Mouse (Mus musculus) intestine, embryonic 14.5 days (tissue): ENCODE data around the gene Best3. TPM values are rescaled to one million over a fixed set of nuclear protein-coding genes. Genes with fewer than 3 reads are reported as not detected.

Source experiments
- ATAC-seq: fragments of 200-750 bp; cut with Nextera tagmentation; replicated peaks from 2 replicates; pipeline ENCODE4 v1.8.0; 2017; ENCODE audit warnings: low read depth, moderate number of reproducible peaks, moderate TSS enrichment, moderate library complexity; ENCODE audit not compliant: low FRiP score, low TSS enrichment
- DNase-seq: peaks from one replicate; pipeline ENCODE4 v3.0.0-alpha.2; 2018; ENCODE audit warnings: low spot score
- H3K27ac ChIP-seq: fragments of 300-500 bp; sonication (generic); 2 replicates; pipeline ENCODE4 v1.5.1; 2014; ENCODE audit warnings: low read depth, mild to moderate bottlenecking, control low read depth
- H3K27me3 ChIP-seq: fragments of 300-500 bp; sonication (generic); replicated peaks from 2 replicates; pipeline ENCODE4 v1.6.1; 2014; ENCODE audit warnings: low read length, control low read depth; ENCODE audit not compliant: control insufficient read depth, insufficient read depth
- H3K36me3 ChIP-seq: fragments of 300-500 bp; sonication (generic); 2 replicates; pipeline ENCODE4 v1.6.1; 2014; ENCODE audit warnings: low read length, control low read depth; ENCODE audit not compliant: control insufficient read depth, insufficient read depth
- H3K4me1 ChIP-seq: fragments of 300-500 bp; sonication (generic); replicated peaks from 2 replicates; pipeline ENCODE4 v1.6.1; 2014; ENCODE audit warnings: low read length, control low read depth, mixed read lengths; ENCODE audit not compliant: control insufficient read depth, insufficient read depth
- H3K4me2 ChIP-seq: fragments of 300-500 bp; sonication (generic); 2 replicates; pipeline ENCODE4 v1.6.1; 2014; ENCODE audit warnings: low read length
- H3K4me3 ChIP-seq: fragments of 300-500 bp; sonication (generic); 2 replicates; pipeline ENCODE4 v1.5.1; 2014; ENCODE audit warnings: low read depth, low read length, control low read depth, mixed read lengths
- H3K9ac ChIP-seq: fragments of 300-500 bp; sonication (generic); 2 replicates; pipeline ENCODE4 v1.6.1; 2014; ENCODE audit warnings: mild to moderate bottlenecking, low read length
- H3K9me3 ChIP-seq: fragments of 300-500 bp; sonication (generic); 2 replicates; pipeline ENCODE4 v1.6.1; 2016; ENCODE audit warnings: low read length, control low read depth; ENCODE audit not compliant: control insufficient read depth
- WGBS: fragments of 180-500 bp; shearing (Covaris S2); extraction: QIAGEN DNeasy Blood & Tissue Kit; methylation state at CpG from one replicate; pipeline ENCODE4 v1.1.7; 2014; 5-methylcytosine and 5-hydroxymethylcytosine counted together
- polyA plus RNA-seq: library from polyadenylated mRNA; unstranded; fragments of >200 nt; fragmentation: Nextera tagmentation; extraction: Ambion mirVana; gene quantifications from 2 replicates; pipeline ENCODE4 v1.2.1, GENCODE M21; 2014

The Best3 gene
- polyA plus RNA-seq, 1 experiment from 2014 or later = 0.07 TPM

GRCm38 (mm10) chr10:116968741-116969140 lies 17.4 kb upstream of the Best3 start:
- 89% methylated on average over 4 of the region's 4 CpGs for WGBS
- DNase-seq (no peak), ATAC-seq (no peak)
- Histone ChIP-seq H3K27ac (no peak overlapping the region), H3K4me2 (no peak overlapping the region), H3K27me3 (no peaks in the 10 kb centered on the region), H3K9ac (no peak overlapping the region), H3K4me1 (no peaks in the 10 kb centered on the region), H3K4me3 (no peak overlapping the region), H3K36me3 (no peaks in the 10 kb centered on the region), H3K9me3 (no peaks in the 10 kb centered on the region)

- Histone ChIP-seq H3K4me2 (no peak within 1 kb of the TSS), H3K4me3 (no peak within 1 kb of the TSS), H3K9ac (no peak within 1 kb of the TSS), H3K27me3 (no peaks in the 10 kb centered on the region), H3K9me3 (no peaks in the 10 kb centered on the region), H3K4me1 (no peaks in the 10 kb centered on the region), H3K27ac (no peak within 1 kb of the TSS), H3K36me3 (no peaks in the 10 kb centered on the region)
- DNase-seq = no peak
- WGBS = 96% methylated on average over 6 of the region's 6 CpGs
- ATAC-seq = no peak
Observed at GRCm38 (mm10) chr10:116972509-116972908, 13.6 kb upstream of the Best3 start, which contains the start of gene Gm10271. Gm10271 (minus strand) TSS chr10:116972609.

- Histone ChIP-seq H3K27me3 (no peaks in the 10 kb centered on the region), H3K9me3 (no peaks in the 10 kb centered on the region), H3K9ac (no peak overlapping the region), H3K4me1 (no peaks in the 10 kb centered on the region), H3K4me2 (no peak overlapping the region), H3K36me3 (no peaks in the 10 kb centered on the region), H3K4me3 (no peak overlapping the region), H3K27ac (no peak overlapping the region)
- WGBS = 22% methylated on average over 4 of the region's 4 CpGs
- DNase-seq (no peak), ATAC-seq (no peak)
Observed at GRCm38 (mm10) chr10:116977455-116977854, 8.7 kb upstream of the Best3 start.

- Histone ChIP-seq H3K4me2 (no peak overlapping the region), H3K27me3 (no peaks in the 10 kb centered on the region), H3K36me3 (no peaks in the 10 kb centered on the region), H3K9ac (no peak overlapping the region), H3K27ac (no peak overlapping the region), H3K4me1 (no peaks in the 10 kb centered on the region), H3K4me3 (no peak overlapping the region), H3K9me3 (no peaks in the 10 kb centered on the region)
- WGBS = 77% methylated on average over 2 of the region's 2 CpGs
- DNase-seq (no peak), ATAC-seq (no peak)
Observed at GRCm38 (mm10) chr10:116977858-116978257, 8.3 kb upstream of the Best3 start.

GRCm38 (mm10) chr10:116978841-116979240 lies 7.3 kb upstream of the Best3 start:
- no peak overlapping the region for H3K9ac ChIP-seq
- H3K27ac ChIP-seq = no peak overlapping the region
- no peaks in the 10 kb centered on the region for H3K27me3 ChIP-seq
- H3K36me3 ChIP-seq = no peaks in the 10 kb centered on the region
- 91% methylated on average over 9 of the region's 9 CpGs for WGBS
- no peaks in the 10 kb centered on the region for H3K4me1 ChIP-seq
- ATAC-seq = no peak
- H3K9me3 ChIP-seq = no peaks in the 10 kb centered on the region
- H3K4me3 ChIP-seq = no peak overlapping the region
- no peak overlapping the region for H3K4me2 ChIP-seq
- DNase-seq = no peak

GRCm38 (mm10) chr10:116980273-116980672 lies 5.8 kb upstream of the Best3 start:
- Histone ChIP-seq H3K9ac (no peak overlapping the region), H3K27ac (no peak overlapping the region), H3K36me3 (no peaks in the 10 kb centered on the region), H3K9me3 (no peaks in the 10 kb centered on the region), H3K4me3 (no peak overlapping the region), H3K27me3 (no peaks in the 10 kb centered on the region), H3K4me1 (no peaks in the 10 kb centered on the region), H3K4me2 (no peak overlapping the region)
- DNase-seq (no peak), ATAC-seq (no peak)
- WGBS = 68% methylated on average over 4 of the region's 4 CpGs

GRCm38 (mm10) chr10:116980888-116981287 lies 5.2 kb upstream of the Best3 start:
- Histone ChIP-seq H3K27me3 (no peaks in the 10 kb centered on the region), H3K27ac (no peak overlapping the region), H3K4me2 (no peak overlapping the region), H3K4me3 (no peak overlapping the region), H3K9ac (no peak overlapping the region), H3K9me3 (no peaks in the 10 kb centered on the region), H3K4me1 (no peaks in the 10 kb centered on the region), H3K36me3 (no peaks in the 10 kb centered on the region)
- ATAC-seq (no peak), DNase-seq (peak; percentile 61)
- 83% methylated on average over 3 of the region's 3 CpGs for WGBS

GRCm38 (mm10) chr10:116982526-116982925 lies 3.6 kb upstream of the Best3 start:
- Histone ChIP-seq H3K36me3 (no peaks in the 10 kb centered on the region), H3K27me3 (no peaks in the 10 kb centered on the region), H3K9ac (no peak overlapping the region), H3K4me1 (no peaks in the 10 kb centered on the region; the same call in 1 of the 2 replicates), H3K4me2 (no peak overlapping the region), H3K9me3 (no peaks in the 10 kb centered on the region), H3K27ac (no peak overlapping the region), H3K4me3 (no peak overlapping the region)
- no peak for ATAC-seq
- no peak for DNase-seq
- 62% methylated on average over 3 of the region's 4 CpGs for WGBS

- H3K4me1 ChIP-seq = no peaks in the 10 kb centered on the region; the same call in 1 of the 2 replicates
- H3K27me3 ChIP-seq = no peaks in the 10 kb centered on the region
- no peak for DNase-seq
- no peak overlapping the region for H3K4me3 ChIP-seq
- ATAC-seq = no peak
- no peak overlapping the region for H3K27ac ChIP-seq
- H3K9me3 ChIP-seq = no peaks in the 10 kb centered on the region
- no peaks in the 10 kb centered on the region for H3K36me3 ChIP-seq
- no peak overlapping the region for H3K4me2 ChIP-seq
- H3K9ac ChIP-seq = no peak overlapping the region
- 66% methylated on average over 12 of the region's 12 CpGs for WGBS
Observed at GRCm38 (mm10) chr10:116984836-116985235, 1.3 kb upstream of the Best3 start.
